Mouse (Mus musculus) adrenal gland, postnatal 36 days (tissue): ENCODE data around the gene 4930524B15Rik. TPM values are rescaled to one million over a fixed set of nuclear protein-coding genes. Genes with fewer than 3 reads are reported as not detected.
A peak's percentile ranks its signal among the peaks of the same experiment; 100 is the strongest.
"Not testable (repeated sequence)": the region's sequence is repeated elsewhere in the genome, so short reads cannot be mapped to it uniquely, and the experiment has no call there.

ENCODE experiments used
- DNase-seq, 2 experiments: peaks; one replicate each; pipeline ENCODE4 v3.0.0; 2021; ENCODE audit warnings: mixed read lengths in 1 of 2
- long read RNA-seq, 2 experiments: library from polyadenylated mRNA; stranded (forward); transcript quantifications; one replicate each; pipeline ENCODE4 v2.0.0; 2021; ENCODE audit warnings: borderline sequencing depth in 2 of 2
- total RNA-seq, 2 experiments: library from RNA; stranded (reverse); gene quantifications; 2 replicates each; pipeline ENCODE4 v1.2.3; 2021

Gene 4930524B15Rik
- total RNA-seq: not detected
- long read RNA-seq, experiment 1: 0 reads
- long read RNA-seq, experiment 2: 0 reads

GRCm38 (mm10) chr11:31965256-31966134 lies at the start of gene 4930524B15Rik:
Gene 4930524B15Rik, plus strand, starts transcription at chr11:31965592.
- peak in 1 of 2 experiments; percentile 19 for DNase-seq

DNA sequence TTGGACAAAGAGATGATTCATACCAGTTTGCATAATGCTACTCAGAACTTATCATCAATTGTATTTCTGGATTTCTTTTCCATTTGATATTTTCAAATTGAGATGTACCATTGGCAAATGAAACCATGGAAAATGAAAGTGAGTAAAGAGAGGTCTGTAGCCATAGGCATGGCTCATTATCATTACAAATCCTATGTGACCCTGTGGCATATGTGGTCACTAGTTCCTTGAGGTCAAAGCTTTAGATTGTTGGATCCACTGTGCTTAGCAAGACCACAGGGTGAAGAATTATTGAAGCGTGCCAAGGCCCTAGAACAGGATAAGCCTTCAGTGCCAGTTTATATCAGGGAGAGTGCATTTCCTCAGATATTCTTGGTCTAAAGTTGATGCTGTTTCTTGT lies 47.6 kb upstream of the 4930524B15Rik start:
- no peak for DNase-seq

GRCm38 (mm10) chr11:31930051-31930450 lies 35.3 kb upstream of the 4930524B15Rik start:
- DNase-seq: no peak

DNA sequence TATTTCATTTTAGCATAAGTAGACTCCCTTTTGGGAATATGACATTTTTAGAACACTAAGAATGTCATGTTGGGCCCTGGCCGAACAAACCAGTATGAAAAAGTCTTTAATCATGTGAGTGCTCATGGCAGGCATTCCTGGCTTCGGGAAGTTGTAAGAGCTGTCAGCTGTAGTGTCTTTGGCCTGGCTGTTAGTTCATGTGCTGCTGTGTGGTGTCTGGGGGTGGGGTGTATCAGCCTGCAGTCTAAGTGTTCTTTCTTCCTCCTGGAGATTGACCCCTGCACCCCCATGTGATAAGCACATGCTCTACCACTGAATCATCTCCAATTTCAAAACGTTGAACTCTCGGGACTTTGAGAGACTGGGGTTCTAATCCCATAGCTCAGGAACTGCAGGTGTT lies 29.7 kb upstream of the 4930524B15Rik start:
- no peak for DNase-seq

- no peak for DNase-seq
Measured at GRCm38 (mm10) chr11:31936910-31937525, 28.4 kb upstream of the 4930524B15Rik start.

GRCm38 (mm10) chr11:31940898-31941639 lies 24.3 kb upstream of the 4930524B15Rik start:
- DNase-seq: no peak

DNA sequence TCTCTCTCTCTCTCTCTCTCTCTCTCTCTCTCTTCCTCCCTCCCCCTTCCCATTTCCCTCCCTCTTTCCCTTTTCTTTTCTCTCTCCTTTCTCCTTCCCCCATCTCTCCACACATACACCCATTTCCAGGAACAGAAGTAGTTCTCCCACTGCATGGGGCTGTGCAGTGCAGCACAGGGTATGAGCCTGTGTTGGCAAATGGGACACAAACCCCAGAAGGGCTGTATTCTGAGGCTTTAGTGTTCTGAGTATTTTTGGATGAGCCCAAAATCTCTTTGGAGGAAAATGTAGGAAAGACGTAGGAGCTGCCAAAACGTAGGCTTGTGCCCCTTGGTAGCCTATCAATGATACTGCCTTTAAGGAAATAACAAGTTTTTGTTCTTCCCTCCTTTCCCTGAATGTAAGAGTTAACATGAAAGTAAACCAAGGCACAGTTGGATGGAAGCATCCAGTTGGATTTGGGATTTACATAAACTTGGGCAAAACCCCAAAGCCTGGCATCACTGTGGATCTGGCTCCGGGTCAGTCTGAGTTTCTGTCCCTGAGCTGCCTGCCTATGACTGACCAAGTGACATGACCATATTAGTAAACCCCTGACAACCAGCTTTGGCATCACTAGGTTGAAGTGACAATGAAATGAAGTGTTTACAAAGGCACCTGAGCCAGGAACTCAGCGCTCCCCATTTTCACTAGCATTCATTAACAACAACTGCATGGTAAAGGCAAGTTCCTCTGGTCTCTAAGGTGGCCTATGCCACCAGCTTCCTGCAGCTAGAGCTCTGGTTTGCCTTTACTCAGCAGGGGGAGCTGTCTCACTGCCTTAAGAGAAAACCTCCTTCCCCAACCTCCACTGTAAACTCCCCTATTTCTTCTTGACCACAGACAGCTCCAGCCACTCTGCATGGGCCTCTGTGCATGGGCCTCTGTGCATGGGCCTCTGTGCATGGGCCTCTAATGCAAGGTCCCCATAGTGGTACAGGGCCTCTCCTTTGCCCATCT lies 23.5 kb upstream of the 4930524B15Rik start:
- no peak for DNase-seq

DNA sequence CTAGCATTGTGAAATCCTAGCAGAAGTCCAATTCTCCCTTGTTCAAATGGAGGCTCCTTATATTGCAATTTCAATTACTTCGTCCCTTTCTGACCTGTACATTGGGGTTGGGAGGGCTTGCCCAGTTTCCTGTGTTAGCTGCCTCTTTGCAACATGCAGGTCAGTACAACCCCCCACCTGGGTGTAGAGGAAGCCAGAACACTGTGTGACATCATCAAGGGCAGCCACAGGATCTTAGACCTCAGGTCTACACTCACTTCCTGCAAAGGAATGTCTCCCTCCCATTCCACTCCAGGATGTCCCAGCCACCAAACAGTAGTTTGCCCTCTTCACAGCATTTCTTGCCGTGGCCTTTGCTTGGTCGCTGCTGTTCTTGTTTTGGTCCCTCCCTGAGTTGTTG lies 19.9 kb upstream of the 4930524B15Rik start:
- DNase-seq: no peak

GRCm38 (mm10) chr11:31948462-31949330 lies 16.7 kb upstream of the 4930524B15Rik start:
- DNase-seq: peak in 1 of 2 experiments; percentile 30

- DNase-seq: peak; percentile 47 to 70
Measured at GRCm38 (mm10) chr11:31949331-31949785, 16.0 kb upstream of the 4930524B15Rik start.

DNA sequence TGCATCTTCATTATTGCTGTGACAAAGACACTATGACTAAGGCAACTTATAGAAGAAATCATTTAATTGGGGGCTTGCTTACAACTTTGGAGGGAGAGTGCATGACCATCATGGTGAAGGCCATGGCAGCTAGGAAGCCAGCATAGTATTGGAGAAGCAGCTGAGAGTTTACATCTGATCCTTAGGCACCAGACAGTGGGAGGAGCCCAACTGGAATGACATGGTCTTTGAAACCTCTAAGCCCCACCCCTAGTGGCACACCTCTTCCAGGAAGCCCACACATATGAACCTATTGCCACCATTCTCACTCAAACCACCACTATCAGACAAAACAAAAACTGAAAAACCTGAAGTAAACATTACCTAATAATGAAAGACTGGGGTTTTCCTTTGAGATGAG lies 5.3 kb upstream of the 4930524B15Rik start:
- no peak for DNase-seq

DNA sequence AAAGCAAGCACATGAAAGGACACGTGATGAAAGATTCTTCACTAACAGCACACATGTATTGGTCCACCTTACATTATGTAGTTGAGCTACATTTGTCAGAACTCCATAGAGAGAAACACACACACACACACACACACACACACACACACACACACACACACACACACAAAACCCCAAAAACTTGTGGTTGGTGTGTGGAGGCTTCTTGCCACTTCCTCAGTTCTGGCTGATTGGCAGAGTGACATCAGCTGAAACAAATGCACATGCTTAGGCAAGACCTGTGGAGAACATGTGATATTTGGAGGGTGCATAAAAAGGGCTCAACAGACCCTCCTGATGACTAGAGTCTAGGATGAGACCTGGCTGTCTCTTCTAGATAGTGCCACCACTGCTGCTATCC lies 1.4 kb upstream of the 4930524B15Rik start:
- no peak for DNase-seq

DNA sequence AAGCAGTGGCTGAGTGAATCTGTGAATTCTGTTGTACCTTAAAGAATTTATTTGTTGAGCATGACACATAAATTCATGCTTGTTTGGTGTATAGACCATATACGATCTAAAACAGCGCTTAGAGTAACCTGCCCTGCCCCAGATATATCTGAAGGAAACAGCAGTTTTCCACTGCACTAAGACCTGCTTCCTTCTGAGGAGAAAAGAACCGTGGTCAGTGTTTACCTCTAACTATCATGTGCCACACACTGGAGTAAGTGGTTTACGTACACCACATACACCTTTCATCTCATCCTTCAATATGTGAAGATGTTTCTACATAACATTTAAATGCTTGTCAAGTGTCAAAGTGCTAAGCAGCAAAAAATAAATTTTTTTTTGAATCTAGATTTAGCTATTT lies 8.7 kb downstream of the 4930524B15Rik start:
- DNase-seq: no peak

- DNase-seq: no peak
Measured at GRCm38 (mm10) chr11:31974826-31975225, 9.4 kb downstream of the 4930524B15Rik start.

GRCm38 (mm10) chr11:31975678-31976077 lies 10.3 kb downstream of the 4930524B15Rik start:
- no peak for DNase-seq

GRCm38 (mm10) chr11:31976137-31976536 lies 10.7 kb downstream of the 4930524B15Rik start:
- no peak for DNase-seq

DNA sequence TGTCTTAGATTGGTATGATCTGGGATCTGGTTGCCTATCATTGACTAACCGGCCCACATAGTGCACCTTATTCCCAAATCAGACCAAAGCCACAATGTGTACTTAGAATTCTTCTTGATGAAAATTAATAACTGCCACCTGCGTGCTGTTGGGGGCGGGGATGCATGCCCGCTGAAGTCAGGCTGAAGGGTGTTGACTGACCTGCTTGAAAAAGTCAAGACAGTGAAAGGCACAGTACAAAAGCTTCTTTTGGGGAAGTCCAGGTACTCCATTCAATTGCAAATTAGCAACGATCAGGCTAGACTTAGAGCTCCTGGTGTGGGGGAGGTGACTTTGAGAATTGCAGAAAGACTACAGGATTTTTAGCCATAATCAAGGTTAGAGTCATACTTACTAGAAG lies 14.7 kb downstream of the 4930524B15Rik start:
- not testable (repeated sequence) for DNase-seq

DNA sequence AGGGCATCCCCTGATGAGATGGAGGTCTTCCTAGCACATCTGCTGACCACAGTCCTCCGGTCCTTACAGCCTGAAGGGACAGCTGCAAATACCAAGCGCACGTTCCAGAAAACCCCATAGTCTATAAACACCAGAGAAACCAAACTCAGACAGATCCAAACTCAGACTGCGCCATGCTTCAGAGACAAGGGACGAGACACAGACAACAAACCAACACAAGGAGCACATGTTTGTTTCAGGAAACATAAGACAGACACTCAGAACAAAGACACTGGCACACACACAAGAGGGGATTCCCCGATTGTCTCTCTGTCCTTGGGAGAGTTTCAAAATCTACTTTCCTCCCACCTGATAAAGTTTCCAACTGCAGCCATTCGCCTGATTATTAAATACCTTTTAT lies 16.4 kb downstream of the 4930524B15Rik start:
- DNase-seq: no peak

DNA sequence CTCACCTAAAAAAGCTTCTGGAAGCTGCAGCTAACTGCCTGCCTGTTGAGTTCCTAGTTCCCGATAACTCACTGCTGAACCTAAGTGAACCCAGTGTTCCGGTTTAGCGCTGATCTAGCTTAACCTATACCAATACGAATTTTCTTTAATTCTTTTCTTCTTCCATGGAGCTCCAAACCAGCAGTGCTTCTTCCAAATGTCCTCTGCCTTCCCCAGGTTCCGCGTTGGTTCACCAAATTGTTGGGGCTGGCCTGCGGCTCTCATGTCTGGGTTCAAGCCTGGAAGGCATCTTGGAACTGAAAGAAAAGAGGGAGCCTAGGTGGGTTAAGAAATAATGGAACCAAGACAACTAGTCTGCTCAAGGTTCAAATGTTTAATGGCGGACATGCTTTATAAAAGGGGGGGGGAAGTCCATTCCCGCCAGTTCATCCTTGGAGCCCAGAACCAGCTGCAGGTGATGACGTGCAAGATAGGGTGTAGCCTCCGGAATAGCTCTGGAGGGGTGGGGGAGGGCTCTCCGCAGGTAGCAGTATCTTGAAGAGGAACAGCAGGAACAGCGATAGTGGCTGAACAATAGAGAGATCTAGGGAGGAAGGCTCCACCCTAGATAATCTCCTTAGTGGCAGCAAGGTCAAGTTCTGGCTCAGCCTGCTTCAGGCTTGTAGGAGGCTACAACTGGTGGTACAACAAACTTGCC lies 17.0 kb downstream of the 4930524B15Rik start:
- DNase-seq: not testable (repeated sequence)

DNA sequence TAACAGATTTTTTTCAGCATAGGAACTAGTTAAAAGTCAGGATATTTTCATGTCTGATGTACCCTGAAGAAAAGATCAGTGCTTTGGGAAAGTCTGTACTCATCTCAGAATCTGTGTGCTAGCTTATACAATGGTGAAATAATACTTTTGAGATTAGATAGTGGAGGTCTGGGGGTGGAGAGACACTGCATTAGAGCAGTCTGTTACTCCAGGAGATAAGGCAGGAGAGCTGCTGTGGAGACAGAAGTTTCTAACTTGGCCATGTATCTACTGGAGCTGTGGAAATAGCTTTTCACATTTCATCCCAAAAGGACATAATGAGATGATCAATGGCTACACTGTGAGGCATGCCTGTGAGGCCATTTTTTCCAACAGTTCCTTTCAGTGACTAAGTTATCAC lies 17.9 kb downstream of the 4930524B15Rik start:
- no peak for DNase-seq
